Mouse (Mus musculus) left cerebral cortex, postnatal 36 days (tissue): ENCODE data around the gene Mesp2. TPM values are rescaled to one million over a fixed set of nuclear protein-coding genes. Genes with fewer than 3 reads are reported as not detected.
A peak's percentile ranks its signal among the peaks of the same experiment; 100 is the strongest.
"Not testable (repeated sequence)": the region's sequence is repeated elsewhere in the genome, so short reads cannot be mapped to it uniquely, and the experiment has no call there.

Source experiments
- DNase-seq, 2 experiments: peaks; one replicate each; pipeline ENCODE4 v3.0.0; 2021 to 2022; ENCODE audit warnings: low spot score in 2 of 2, mixed read lengths in 1 of 2
- intact Hi-C: fragments of 180-260 bp; cut with DNase I; formaldehyde crosslinking; loops from one replicate; pipeline ENCODE4 v1.15.1; 2025
- total RNA-seq, 2 experiments: library from RNA; stranded (reverse); gene quantifications; 2 replicates each; pipeline ENCODE4 v1.2.3; 2021

Gene Mesp2
- 1 to 10 TPM; 1.5 to 1.7 TPM for total RNA-seq

GRCm38 (mm10) chr7:79810611-79811506 lies at the start of gene Mesp2:
Gene Mesp2, plus strand, starts transcription at chr7:79810727.
- intact Hi-C loops: no loop called here
- DNase-seq: peak; percentile 65 to 79

GRCm38 (mm10) chr7:79761124-79761876 lies 49.2 kb upstream of the Mesp2 start:
- no peak for DNase-seq
- intact Hi-C loops: no loop called here

- DNase-seq: no peak
- intact Hi-C loops: no loop called here
These were observed 48.4 kb upstream of the Mesp2 start for GRCm38 (mm10) chr7:79762106-79762505.

GRCm38 (mm10) chr7:79765991-79766390 lies 44.5 kb upstream of the Mesp2 start:
- intact Hi-C loops: no loop called here

GRCm38 (mm10) chr7:79769664-79770063 lies 40.9 kb upstream of the Mesp2 start:
- DNase-seq: no peak
- intact Hi-C loops: no loop called here

More at GRCm38 (mm10) chr7:79765991-79766390, 44.5 kb upstream of the Mesp2 start:
- no peak for DNase-seq

GRCm38 (mm10) chr7:79771561-79772512 lies 38.7 kb upstream of the Mesp2 start:
- peak; percentile 42 to 60 for DNase-seq
- intact Hi-C loops: no loop called here

GRCm38 (mm10) chr7:79780647-79781626 lies 29.6 kb upstream of the Mesp2 start:
- intact Hi-C loops: loop anchor here (5.0 kb wide), 1 partner anchor 299 kb away; no protein-coding TSS in a partner anchor
- peak; percentile 66 to 69 for DNase-seq

- intact Hi-C loops: loop anchor here (5.0 kb wide), 1 partner anchor 300 kb away; no protein-coding TSS in a partner anchor
- DNase-seq: no peak
These were observed 28.6 kb upstream of the Mesp2 start for GRCm38 (mm10) chr7:79781826-79782515.

GRCm38 (mm10) chr7:79782516-79782855 lies 28.0 kb upstream of the Mesp2 start:
- no peak for DNase-seq
- intact Hi-C loops: loop anchor here (5.0 kb wide), 1 partner anchor 300 kb away; no protein-coding TSS in a partner anchor

GRCm38 (mm10) chr7:79786295-79786694 lies 24.2 kb upstream of the Mesp2 start:
- intact Hi-C loops: no loop called here
- DNase-seq: peak; percentile 32 to 59

GRCm38 (mm10) chr7:79789812-79790211 lies 20.7 kb upstream of the Mesp2 start:
- DNase-seq, intact Hi-C loops: not testable (repeated sequence)

GRCm38 (mm10) chr7:79792635-79793421 lies 17.7 kb upstream of the Mesp2 start:
- DNase-seq: peak in 1 of 2 experiments; percentile 27
- intact Hi-C loops: no loop called here

GRCm38 (mm10) chr7:79793688-79794087 lies 16.8 kb upstream of the Mesp2 start, which contains the start of gene Mesp1:
Gene Mesp1, minus strand, starts transcription at chr7:79793788.
- intact Hi-C loops: no loop called here
- no peak for DNase-seq

GRCm38 (mm10) chr7:79798606-79799005 lies 11.9 kb upstream of the Mesp2 start:
- intact Hi-C loops: loop anchor here (1.0 kb wide), 1 partner anchor 116 kb away; no protein-coding TSS in a partner anchor
- no peak for DNase-seq

- intact Hi-C loops: loop anchor here (1.0 kb wide), 1 partner anchor 115 kb away; no protein-coding TSS in a partner anchor
- DNase-seq: peak; percentile 67 to 75
These were observed 11.5 kb upstream of the Mesp2 start for GRCm38 (mm10) chr7:79799048-79799447.

- no peak for DNase-seq
- intact Hi-C loops: loop anchor here (1.0 kb wide), 1 partner anchor 115 kb away; no protein-coding TSS in a partner anchor
These were observed 11.0 kb upstream of the Mesp2 start for GRCm38 (mm10) chr7:79799506-79799905.

GRCm38 (mm10) chr7:79800336-79800735 lies 10.2 kb upstream of the Mesp2 start:
- intact Hi-C loops: no loop called here
- no peak for DNase-seq
